Mouse (Mus musculus) neural tube, embryonic 14.5 days (tissue): ENCODE data around the gene Fubp1. TPM values are rescaled to one million over a fixed set of nuclear protein-coding genes. Genes with fewer than 3 reads are reported as not detected.

Experiments
- polyA plus RNA-seq: library from polyadenylated mRNA; unstranded; fragments of >200 nt; fragmentation: Nextera tagmentation; extraction: Ambion mirVana; gene quantifications from 2 replicates; pipeline ENCODE4 v1.2.1, GENCODE M21; 2014

Fubp1 gene
- polyA plus RNA-seq, 1 experiment from 2014 or later = 223 TPM

Other genes starting within 250 kb of the Fubp1 start
- 7.7 and 15.2 TPM in 2 replicates for gene Gipc2, start 44.2 kb upstream of the Fubp1 start, polyA plus RNA-seq
- gene Dnajb4, start 120 bp upstream of the Fubp1 start, polyA plus RNA-seq = 48.6 and 50.4 TPM in 2 replicates
- 2.9 TPM in 2 replicates for gene Nexn, start 55.9 kb downstream of the Fubp1 start, polyA plus RNA-seq
- 22.5 and 24.1 TPM in 2 replicates for gene Miga1, start 130.0 kb downstream of the Fubp1 start, polyA plus RNA-seq
- gene Usp33, start 136.1 kb downstream of the Fubp1 start, polyA plus RNA-seq = 126 and 128 TPM in 2 replicates
- 36.3 and 40.6 TPM in 2 replicates for gene Zzz3, start 185.1 kb downstream of the Fubp1 start, polyA plus RNA-seq